Comparison of ENCODE assay signal across 19 mouse cellular contexts in the genomic region with DNA sequence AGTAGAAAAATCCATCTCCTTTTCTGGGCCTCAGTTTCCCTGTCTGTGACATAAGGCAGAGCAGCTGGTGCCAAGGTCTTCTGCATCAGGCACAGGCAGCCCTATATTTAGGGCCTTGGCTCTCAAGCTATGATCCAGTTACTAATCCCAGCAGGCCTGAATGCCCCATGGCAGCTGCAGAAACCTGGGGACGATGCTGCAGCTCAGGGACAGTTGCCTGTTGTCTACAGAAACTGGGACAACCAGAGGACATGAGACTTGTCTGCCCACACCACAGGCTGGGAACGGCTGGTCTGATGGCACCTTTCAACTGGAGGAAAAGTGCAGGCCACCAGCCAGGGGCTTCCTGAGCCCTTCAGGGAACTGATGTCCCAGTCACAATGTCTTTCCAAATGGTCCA. TPM values are rescaled to one million over a fixed set of nuclear protein-coding genes. Genes with fewer than 3 reads are reported as not detected.
DNase-seq lines count a peak whose midpoint lies in the region; ATAC-seq and TF ChIP-seq lines count a peak whose summit lies in the region.
"Had no signal": no experiment of that assay in that cellular context is flagged by ENCODE, and none has a peak within 500 bp of the region (broad histone marks: within the 10 kb centered on the region; RNA-seq: fewer than 3 reads in every experiment).

A gene (minus strand): TSS at position 226 of the 400 bp plus-strand sequence.

- no peaks in the 10 kb centered on the region for H3K27me3 ChIP-seq in forebrain, embryonic 12.5 days
- no peaks in the 10 kb centered on the region for H3K27me3 ChIP-seq in forebrain, postnatal 0 days (ENCODE audit: insufficient read depth, low read length)
- peaks cover 17% of the 10 kb centered on the region for H3K27me3 ChIP-seq in hindbrain, embryonic 14.5 days (ENCODE audit: control insufficient read depth, insufficient read depth, low read length)
- H3K27me3 ChIP-seq in hindbrain, embryonic 16.5 days (replicated peaks; ENCODE audit: control insufficient read depth, insufficient read depth, low read length) = no peaks in the 10 kb centered on the region; the same call in 1 of the 2 replicates
- H3K27me3 ChIP-seq in midbrain, embryonic 14.5 days (ENCODE audit: control insufficient read depth, insufficient read depth, low read length) = no peaks in the 10 kb centered on the region
- H3K27me3 ChIP-seq: embryonic facial prominence, embryonic 13.5 days; stomach, embryonic 15.5 days had no signal

- H3K36me3 ChIP-seq in forebrain, embryonic 12.5 days (replicated peaks) = no peaks in the 10 kb centered on the region
- H3K36me3 ChIP-seq in forebrain, postnatal 0 days (ENCODE audit: insufficient read depth) = no peaks in the 10 kb centered on the region
- no peaks in the 10 kb centered on the region for H3K36me3 ChIP-seq in hindbrain, embryonic 14.5 days (replicated peaks; ENCODE audit: control insufficient read depth, insufficient read depth)
- H3K36me3 ChIP-seq in hindbrain, embryonic 16.5 days (ENCODE audit: control insufficient read depth, insufficient read depth, low read length) = no peaks in the 10 kb centered on the region
- no peaks in the 10 kb centered on the region for H3K36me3 ChIP-seq in midbrain, embryonic 14.5 days (ENCODE audit: control insufficient read depth, insufficient read depth, low read length)
- H3K36me3 ChIP-seq: embryonic facial prominence, embryonic 13.5 days; stomach, embryonic 15.5 days had no signal

- WGBS in forebrain, embryonic 12.5 days = 59% methylated on average over 2 of the region's 2 CpGs
- WGBS in forebrain, postnatal 0 days = 53% methylated on average over 2 of the region's 2 CpGs
- 69% methylated on average over 2 of the region's 2 CpGs for WGBS in hindbrain, embryonic 14.5 days
- WGBS in hindbrain, embryonic 16.5 days = 41% methylated on average over 2 of the region's 2 CpGs
- 48% methylated on average over 2 of the region's 2 CpGs for WGBS in midbrain, embryonic 14.5 days

- no peaks in the 10 kb centered on the region for H3K9me3 ChIP-seq in forebrain, embryonic 12.5 days
- no peaks in the 10 kb centered on the region for H3K9me3 ChIP-seq in forebrain, postnatal 0 days (ENCODE audit: low read length)
- H3K9me3 ChIP-seq in hindbrain, embryonic 14.5 days (ENCODE audit: control insufficient read depth, low read length) = no peaks in the 10 kb centered on the region
- H3K9me3 ChIP-seq in hindbrain, embryonic 16.5 days (ENCODE audit: control insufficient read depth, low read length) = no peaks in the 10 kb centered on the region
- H3K9me3 ChIP-seq in midbrain, embryonic 14.5 days (ENCODE audit: control insufficient read depth, low read length) = no peaks in the 10 kb centered on the region
- H3K9me3 ChIP-seq: embryonic facial prominence, embryonic 13.5 days; stomach, embryonic 15.5 days had no signal

- no peak within 1 kb of the TSS for H3K9ac ChIP-seq in forebrain, embryonic 12.5 days
- H3K9ac ChIP-seq in forebrain, postnatal 0 days = no peak within 1 kb of the TSS
- no peak within 1 kb of the TSS for H3K9ac ChIP-seq in hindbrain, embryonic 14.5 days
- no peak within 1 kb of the TSS for H3K9ac ChIP-seq in hindbrain, embryonic 16.5 days (ENCODE audit: low read depth, low read length)
- no peak within 1 kb of the TSS for H3K9ac ChIP-seq in midbrain, embryonic 14.5 days (replicated peaks; ENCODE audit: low read length)
- H3K9ac ChIP-seq: embryonic facial prominence, embryonic 13.5 days; liver, embryonic 14.5 days; stomach, embryonic 15.5 days had no signal

- DNase-seq in forebrain, postnatal 0 days = no peak
- no peak for DNase-seq in hindbrain, embryonic 14.5 days (ENCODE audit: low spot score)
- DNase-seq in retina, postnatal 1 day = peak; percentile 71
- DNase-seq in retina, embryonic 14.5 days (ENCODE audit: low spot score) = no peak
- DNase-seq in midbrain, embryonic 14.5 days = no peak
- DNase-seq in cerebellum, postnatal 10 days = no peak
- DNase-seq: adrenal gland, postnatal 14 days; gastrocnemius, postnatal 10 days; kidney, adult 9 months; left cerebral cortex, postnatal 4 days had no signal

- peaks cover 25% of the 10 kb centered on the region for H3K4me1 ChIP-seq in forebrain, embryonic 12.5 days
- H3K4me1 ChIP-seq in forebrain, postnatal 0 days (ENCODE audit: insufficient read depth) = no peaks in the 10 kb centered on the region
- H3K4me1 ChIP-seq in hindbrain, embryonic 14.5 days (replicated peaks; ENCODE audit: control insufficient read depth, insufficient read depth, low read length) = peaks cover 11% of the 10 kb centered on the region; the same call in 1 of the 2 replicates
- H3K4me1 ChIP-seq in hindbrain, embryonic 16.5 days (ENCODE audit: control insufficient read depth, insufficient read depth, low read depth, low read length) = peaks cover 8% of the 10 kb centered on the region; the same call in 1 of the 2 replicates
- H3K4me1 ChIP-seq in midbrain, embryonic 14.5 days (ENCODE audit: control insufficient read depth, insufficient read depth, low read length) = peaks cover 19% of the 10 kb centered on the region
- H3K4me1 ChIP-seq: embryonic facial prominence, embryonic 13.5 days; stomach, embryonic 15.5 days had no signal

- no peak for ATAC-seq in forebrain, embryonic 12.5 days (ENCODE audit: low FRiP score)
- no peak for ATAC-seq in forebrain, postnatal 0 days
- ATAC-seq in hindbrain, embryonic 14.5 days (ENCODE audit: low FRiP score) = no peak
- no peak for ATAC-seq in hindbrain, embryonic 16.5 days
- ATAC-seq in midbrain, embryonic 14.5 days (ENCODE audit: low FRiP score, low TSS enrichment) = no peak

- H3K4me2 ChIP-seq in forebrain, embryonic 12.5 days = no peak within 1 kb of the TSS
- H3K4me2 ChIP-seq in forebrain, postnatal 0 days (ENCODE audit: low read depth) = no peak within 1 kb of the TSS
- no peak within 1 kb of the TSS for H3K4me2 ChIP-seq in hindbrain, embryonic 14.5 days (replicated peaks)
- no peak within 1 kb of the TSS for H3K4me2 ChIP-seq in hindbrain, embryonic 16.5 days (ENCODE audit: low read length)
- H3K4me2 ChIP-seq in midbrain, embryonic 14.5 days (ENCODE audit: low read length) = no peak within 1 kb of the TSS
- H3K4me2 ChIP-seq: embryonic facial prominence, embryonic 13.5 days; stomach, embryonic 15.5 days had no signal

- no peak within 1 kb of the TSS for H3K4me3 ChIP-seq in forebrain, embryonic 12.5 days (replicated peaks)
- H3K4me3 ChIP-seq in forebrain, postnatal 0 days (ENCODE audit: low read depth, low read length) = no peak within 1 kb of the TSS
- H3K4me3 ChIP-seq in hindbrain, embryonic 14.5 days (replicated peaks; ENCODE audit: low read length) = no peak within 1 kb of the TSS
- no peak within 1 kb of the TSS for H3K4me3 ChIP-seq in hindbrain, embryonic 16.5 days (ENCODE audit: low read length)
- H3K4me3 ChIP-seq in midbrain, embryonic 14.5 days (replicated peaks; ENCODE audit: low read depth, low read length) = no peak within 1 kb of the TSS
- H3K4me3 ChIP-seq: embryonic facial prominence, embryonic 13.5 days; stomach, embryonic 15.5 days had no signal

- TF ChIP-seq CTCF in forebrain, postnatal 0 days (IDR thresholded peaks at IDR 0.05; ENCODE audit: low read depth) = no peak

- peak within 1 kb of the TSS; percentile 50 for H3K27ac ChIP-seq in forebrain, embryonic 12.5 days
- no peak within 1 kb of the TSS for H3K27ac ChIP-seq in forebrain, postnatal 0 days (ENCODE audit: low read depth, low read length)
- H3K27ac ChIP-seq in hindbrain, embryonic 14.5 days = peak within 1 kb of the TSS; percentile 0; the same call in 1 of the 2 replicates
- H3K27ac ChIP-seq in hindbrain, embryonic 16.5 days (ENCODE audit: low read depth, low read length) = no peak within 1 kb of the TSS
- H3K27ac ChIP-seq in midbrain, embryonic 14.5 days (replicated peaks; ENCODE audit: low read depth, low read length) = 0 out of 2 replicates have a peak within 1 kb of the TSS, but pooled peaks have one; percentile 1
- H3K27ac ChIP-seq: embryonic facial prominence, embryonic 13.5 days; liver, embryonic 14.5 days; stomach, embryonic 15.5 days had no signal

RNA-seq across cellular contexts. Expression of the gene that starts here (rescaled TPM):
- polyA plus RNA-seq in forebrain, embryonic 12.5 days (2016; fragmentation: Nextera tagmentation; extraction: Ambion mirVana) = not detected in 2 replicates
- total RNA-seq in forebrain, postnatal 0 days (2014; rRNA removed) = not detected in 2 replicates
- not detected in 2 replicates for polyA plus RNA-seq in forebrain, postnatal 0 days (2015; fragmentation: Nextera tagmentation; extraction: Ambion mirVana)
- polyA plus RNA-seq in hindbrain, embryonic 14.5 days (2014; fragmentation: Nextera tagmentation; extraction: Ambion mirVana) = not detected in 2 replicates
- not detected in 2 replicates for polyA plus RNA-seq in hindbrain, embryonic 16.5 days (2015; fragmentation: Nextera tagmentation; extraction: Ambion mirVana)
- not detected in 2 replicates for polyA plus RNA-seq in midbrain, embryonic 14.5 days (2014; fragmentation: Nextera tagmentation; extraction: Ambion mirVana)
- total RNA-seq: adrenal gland, postnatal 14 days; heart, postnatal 10 days; megakaryocyte progenitor cell, adult 5-6 weeks had no signal
- polyA plus RNA-seq: cortical plate, adult 2 months; embryonic facial prominence, embryonic 13.5 days; lung, embryonic 16.5 days had no signal

Comparison
In these comparisons a context has a peak if more than half of its experiments do, and no peak if none do; other contexts are left out.
1. H3K27ac ChIP-seq: peak in forebrain, embryonic 12.5 days (single experiment), hindbrain, embryonic 14.5 days (single experiment) and midbrain, embryonic 14.5 days (single experiment); none in forebrain, postnatal 0 days (single experiment) and hindbrain, embryonic 16.5 days (single experiment).